Mouse (Mus musculus): ENCODE results near the gene Htra3.

Gene Htra3

DNA sequence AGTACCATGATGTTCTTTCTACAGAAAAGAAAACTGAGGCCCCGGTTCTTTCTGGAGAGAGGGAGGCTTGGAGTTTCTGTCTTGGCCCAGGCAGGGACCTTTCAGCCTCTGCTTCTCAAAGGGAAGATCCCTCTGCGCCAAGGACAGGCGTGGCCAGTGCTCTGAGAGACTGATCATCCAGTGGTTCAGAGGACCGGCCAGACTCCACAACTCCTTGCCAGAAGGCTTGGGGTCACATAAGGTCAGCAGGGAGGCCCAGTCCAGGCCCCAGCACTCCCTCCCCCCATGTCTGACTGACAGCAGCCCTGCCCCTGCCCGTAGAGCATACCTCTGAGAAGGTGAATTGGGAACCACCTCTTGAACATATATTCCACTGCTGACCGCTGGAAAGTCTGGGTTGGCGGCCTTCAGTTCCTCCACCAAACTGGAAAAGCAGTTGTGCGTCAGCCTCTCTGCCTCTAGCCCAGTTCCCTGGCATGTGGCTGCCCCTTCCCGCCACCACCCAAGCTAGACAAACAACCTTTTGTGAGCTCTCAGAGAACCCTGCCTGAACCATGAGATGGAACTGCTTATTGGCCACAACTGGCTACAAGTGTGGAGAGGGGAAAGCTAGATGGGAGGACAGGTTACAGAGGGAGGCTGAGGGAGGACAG, 25.7 kb downstream of the Htra3 start:
- no peak for DNase-seq (ENCODE audit: low spot score)

DNA sequence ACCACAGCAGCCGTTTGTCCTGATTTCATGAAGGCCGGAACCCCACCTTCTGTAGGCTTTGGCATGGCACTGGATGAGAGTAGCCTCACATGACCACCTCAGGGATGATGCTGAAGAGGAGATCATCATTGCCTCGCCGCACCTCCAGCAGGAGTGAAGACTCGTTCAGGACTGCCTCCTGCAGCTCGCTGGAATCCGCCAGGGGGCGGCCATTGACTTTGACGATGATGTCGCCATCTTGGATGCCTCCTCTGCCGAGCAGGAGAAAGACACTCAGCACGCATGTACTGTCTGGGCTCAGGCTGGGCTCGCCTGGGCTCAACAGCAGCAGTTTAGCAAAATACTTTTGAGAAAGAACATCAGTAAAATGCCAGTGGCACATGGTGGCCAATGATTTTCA, 26.7 kb downstream of the Htra3 start:
- no peak for DNase-seq (ENCODE audit: low spot score)

DNA sequence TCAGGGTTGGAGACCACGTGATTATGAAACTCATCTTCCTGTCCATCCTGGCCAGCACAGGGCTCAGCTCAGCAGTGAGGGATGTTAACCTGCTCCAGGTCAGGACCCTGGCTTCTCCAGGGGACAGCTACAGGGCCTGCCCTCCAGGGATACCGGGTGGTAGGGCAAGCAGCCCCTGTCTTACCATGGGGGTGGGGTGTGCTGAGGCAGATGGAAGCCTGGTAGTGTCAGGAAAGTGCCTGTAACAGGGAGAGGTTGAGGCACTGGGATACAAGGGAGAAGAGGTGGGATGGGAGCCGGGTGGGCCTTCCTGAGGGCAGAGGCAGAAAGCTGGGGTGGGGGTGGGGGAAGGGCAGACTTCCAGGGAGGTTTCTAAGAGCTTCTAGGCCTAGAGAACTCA, 27.3 kb downstream of the Htra3 start:
- DNase-seq (ENCODE audit: low spot score): no peak

DNA sequence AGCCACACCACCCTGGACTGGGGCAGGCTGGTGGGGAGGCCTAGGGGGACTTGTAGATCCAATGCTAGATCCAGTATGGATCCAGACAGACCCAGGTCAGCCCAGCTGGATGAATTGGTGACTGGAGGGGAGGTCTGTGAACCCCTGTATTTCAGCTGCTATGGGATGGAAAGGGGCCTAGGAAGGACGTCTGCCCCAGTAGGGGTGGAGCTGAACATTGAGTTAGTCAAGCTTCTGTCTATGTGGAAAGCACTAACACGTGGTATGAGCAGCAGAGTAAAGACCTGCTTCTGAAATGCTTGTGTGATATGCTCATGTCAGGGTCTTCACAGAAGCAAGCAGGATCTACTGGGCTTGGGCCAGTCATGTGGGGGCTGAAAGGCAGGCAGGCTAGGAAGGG, 31.4 kb downstream of the Htra3 start:
- DNase-seq (ENCODE audit: low spot score): no peak

DNA sequence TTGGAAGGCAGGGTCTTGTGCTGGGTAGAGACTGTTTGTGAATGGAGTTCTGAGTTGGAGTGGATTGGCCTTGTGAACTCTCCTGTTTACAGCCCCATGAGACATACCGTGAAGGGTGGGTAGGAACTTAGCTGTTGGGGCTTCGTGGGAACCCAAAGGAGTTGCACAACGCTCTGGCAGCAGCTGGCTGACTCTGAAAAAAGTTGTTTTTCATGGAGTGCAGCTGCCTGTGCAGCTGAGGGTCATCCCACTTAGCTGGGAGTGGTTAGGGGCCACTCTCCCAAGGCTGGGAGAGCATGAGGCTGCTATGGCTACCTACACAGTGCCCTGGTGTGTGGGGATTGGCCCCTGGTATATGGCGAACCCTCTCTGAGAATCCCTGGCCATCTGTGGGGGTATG, 32.0 kb downstream of the Htra3 start:
- DNase-seq (ENCODE audit: low spot score): no peak

DNA sequence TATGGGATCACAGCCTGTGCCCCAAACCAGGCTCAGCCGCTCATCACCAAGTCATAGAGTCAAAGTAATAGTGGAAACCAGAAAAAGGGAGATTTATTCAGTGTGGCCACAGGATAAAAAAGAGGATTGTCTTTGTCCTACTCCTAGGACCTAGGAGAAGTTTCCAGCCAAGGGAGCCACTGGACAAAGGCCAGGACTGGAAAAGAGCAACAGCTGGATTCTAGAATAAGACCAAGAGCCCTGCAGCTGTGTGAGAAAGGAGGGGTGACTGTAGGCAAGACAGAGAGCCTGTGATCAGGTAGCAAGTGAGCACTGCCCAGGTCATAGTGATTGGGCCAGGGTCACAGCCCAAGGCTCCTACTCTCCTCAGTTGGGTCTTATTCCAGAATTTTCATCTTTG, 32.7 kb downstream of the Htra3 start:
- no peak for DNase-seq (ENCODE audit: low spot score)

DNA sequence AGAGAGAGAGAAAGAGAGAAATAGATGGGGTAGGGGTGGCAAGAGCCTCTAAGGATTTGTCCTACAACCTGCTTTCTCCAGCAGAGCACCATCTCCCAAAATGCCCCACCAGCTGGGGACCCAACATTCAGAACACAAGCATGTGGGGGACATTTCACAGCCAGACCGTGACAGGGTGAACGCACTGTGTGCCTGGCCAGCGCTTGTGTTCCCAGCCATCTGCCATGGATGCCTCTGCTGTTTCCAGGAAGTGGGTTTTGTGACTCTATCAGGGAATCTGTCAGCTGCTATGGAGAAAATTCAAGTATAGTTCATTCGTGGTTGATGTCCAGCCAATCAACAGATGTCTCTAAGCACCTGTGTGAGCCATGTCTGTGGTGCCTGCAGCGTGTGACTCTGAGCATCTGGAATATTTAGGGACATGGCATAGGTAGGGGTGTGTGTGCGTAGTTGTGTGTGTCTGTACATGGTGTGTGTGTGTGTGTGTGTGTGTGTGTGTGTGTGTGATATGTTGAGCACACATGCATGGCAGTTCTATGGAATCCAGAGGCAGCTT, 33.6 kb downstream of the Htra3 start:
- DNase-seq (ENCODE audit: low spot score): peak; percentile 44

DNA sequence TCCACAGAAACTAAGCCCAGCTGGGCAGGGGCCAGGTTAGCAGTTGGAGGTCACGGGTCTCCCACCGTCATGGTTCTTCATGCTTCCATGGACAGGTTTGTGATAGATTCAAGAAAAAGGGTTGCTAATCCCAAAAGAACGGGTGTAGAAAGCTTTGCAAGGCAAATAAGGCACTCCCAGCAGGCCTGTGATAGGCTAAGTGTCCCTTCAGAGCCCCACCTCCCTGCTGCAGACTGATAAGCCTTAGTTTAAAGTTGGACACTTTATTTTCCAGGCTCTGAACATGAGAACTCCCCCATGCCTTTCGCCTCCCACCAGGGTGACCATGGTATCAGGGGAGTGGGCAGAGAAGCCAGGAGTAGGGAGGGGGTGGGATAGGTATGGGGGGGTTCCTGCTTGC, 35.5 kb downstream of the Htra3 start:
- no peak for DNase-seq (ENCODE audit: low spot score)

DNA sequence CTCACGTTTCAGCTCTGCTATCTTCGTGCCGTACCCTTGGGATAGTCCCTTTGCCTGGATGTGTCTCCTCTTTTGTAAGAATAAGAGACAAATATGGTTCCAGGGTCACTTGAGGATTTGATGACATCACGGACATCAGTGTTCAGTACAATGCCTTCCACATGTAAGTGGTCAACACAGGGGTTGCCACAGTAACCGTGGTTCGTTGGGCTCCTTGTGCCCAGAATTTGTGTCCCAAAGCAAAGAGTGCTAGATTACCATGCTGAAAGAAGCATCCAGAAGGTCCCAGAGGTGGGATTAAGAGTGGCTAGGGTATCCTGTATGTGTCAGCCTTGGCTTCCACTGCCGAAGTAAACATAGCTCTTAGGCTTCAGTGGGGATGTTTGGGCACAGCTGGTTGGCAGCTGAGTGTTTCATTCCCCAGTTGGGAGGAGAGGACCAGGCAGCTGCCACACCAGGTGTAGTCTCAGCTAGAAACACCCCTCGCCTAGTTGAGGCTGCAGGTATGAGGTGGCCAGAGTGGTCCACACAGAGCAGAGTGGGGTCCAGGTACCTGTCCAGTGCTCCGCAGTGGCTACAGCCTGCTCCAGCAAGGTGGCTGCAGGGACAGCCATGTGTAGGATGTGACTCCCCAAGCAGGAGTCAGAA, 36.1 kb downstream of the Htra3 start:
- no peak for DNase-seq (ENCODE audit: low spot score)

DNA sequence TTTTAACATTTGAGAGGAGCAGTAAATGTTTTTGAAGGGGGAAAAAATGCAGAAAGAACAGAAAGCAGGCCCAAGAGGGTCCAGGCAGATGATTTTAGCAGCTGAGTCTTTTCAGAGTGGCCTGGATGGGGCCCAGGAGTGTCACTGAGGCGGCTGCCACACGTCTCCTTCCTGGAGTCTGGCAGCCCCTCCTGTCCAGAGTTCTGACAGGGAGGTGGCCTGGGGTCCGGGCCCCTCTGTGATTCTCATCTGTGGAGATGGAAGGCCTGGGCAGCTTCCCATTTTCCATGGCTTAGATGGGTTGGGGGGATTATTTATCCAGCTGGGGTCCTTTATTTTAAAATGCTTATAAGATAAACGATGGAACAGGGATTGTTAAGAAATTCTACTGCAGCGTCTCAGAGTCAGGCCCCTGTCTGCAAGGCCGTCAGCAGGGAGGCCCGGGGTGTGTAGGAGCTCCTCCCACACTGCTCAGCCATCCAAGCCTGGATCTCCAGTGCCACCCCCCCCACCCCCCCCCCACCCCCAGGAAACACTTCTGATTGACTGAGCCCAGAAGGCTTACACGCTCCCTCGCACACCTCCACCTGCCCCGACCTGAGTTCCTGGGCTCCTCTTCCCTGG, 37.5 kb downstream of the Htra3 start:
- DNase-seq (ENCODE audit: low spot score): no peak

DNA sequence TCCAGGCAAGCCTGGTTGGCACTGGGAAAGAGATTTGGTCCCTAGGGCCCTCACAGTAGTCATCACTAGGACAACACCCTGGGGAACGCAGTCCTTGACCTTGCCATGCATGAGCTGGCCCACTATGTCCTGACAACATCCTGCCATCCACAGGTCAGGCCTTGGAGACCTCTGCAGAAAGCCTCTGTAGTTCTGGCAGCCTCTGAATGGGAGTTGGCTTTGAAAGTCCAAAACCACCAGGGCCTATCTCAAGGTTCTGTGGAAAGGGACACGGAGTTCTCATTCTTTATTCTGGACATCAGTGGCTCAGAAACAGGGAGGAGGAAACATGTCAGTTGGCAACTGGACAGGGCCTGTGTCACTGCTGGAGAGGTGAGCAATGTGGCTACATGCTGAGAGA, 43.6 kb downstream of the Htra3 start:
- no peak for DNase-seq (ENCODE audit: low spot score)

DNA sequence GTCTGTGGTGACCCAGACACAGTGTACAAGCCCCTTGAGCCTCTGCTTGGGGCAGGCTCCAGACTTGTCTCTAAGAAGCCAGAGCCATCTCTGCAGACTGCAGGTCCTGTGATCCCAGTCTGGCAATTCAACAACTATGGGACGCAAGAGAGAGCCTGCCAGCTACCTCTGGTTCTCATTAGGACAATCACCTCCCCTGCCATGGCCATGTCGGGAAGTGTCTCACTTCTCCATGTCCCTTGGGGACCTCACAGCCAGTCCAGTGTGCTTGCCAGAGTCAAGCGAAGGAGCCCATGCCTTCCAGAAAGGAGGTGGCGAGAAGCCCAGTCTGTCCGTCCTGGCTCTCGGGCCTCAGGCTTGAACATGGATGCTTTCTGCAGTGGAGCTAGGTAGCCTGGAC, 46.7 kb downstream of the Htra3 start:
- DNase-seq (ENCODE audit: low spot score): no peak

DNA sequence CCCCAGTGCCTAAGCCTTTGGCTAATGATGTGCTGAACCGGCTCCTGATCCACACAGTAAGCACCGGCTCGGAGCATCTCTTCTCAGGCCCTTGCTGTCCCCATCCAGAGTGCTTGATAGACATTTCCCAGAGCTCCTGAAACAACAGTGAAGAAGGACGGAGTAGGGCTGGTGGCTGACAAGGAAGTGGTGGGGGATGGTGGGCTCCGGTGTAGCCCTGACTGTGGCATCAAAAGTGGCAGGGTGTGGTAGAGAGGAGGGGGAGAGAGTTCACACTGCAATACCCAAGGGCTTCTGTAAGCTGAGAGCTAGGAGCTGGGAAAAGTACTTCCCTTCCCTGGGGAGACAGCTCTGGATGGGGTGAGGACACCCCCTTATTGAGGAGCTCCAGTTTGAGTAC, 47.8 kb downstream of the Htra3 start:
- DNase-seq (ENCODE audit: low spot score): no peak

DNA sequence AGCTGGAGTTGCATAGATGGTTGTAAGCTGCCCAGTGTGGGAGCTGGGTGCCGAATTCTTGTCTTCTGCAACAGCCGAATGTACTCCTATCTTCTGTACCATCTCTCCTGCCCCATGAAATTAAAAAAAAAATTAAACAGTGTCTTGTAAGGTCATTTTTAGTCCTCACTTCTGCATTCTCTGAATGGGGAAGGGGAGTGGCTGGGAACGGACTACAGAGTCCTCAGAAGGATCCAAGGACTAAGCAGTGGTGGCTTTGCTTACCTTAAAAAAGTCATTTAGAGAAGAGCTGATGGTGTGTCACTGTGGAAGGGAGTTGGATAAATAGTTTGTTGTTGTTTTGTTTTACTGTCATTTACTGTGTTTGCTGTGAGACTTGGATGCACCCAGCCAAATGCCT, 48.4 kb downstream of the Htra3 start:
- no peak for DNase-seq (ENCODE audit: low spot score)

DNA sequence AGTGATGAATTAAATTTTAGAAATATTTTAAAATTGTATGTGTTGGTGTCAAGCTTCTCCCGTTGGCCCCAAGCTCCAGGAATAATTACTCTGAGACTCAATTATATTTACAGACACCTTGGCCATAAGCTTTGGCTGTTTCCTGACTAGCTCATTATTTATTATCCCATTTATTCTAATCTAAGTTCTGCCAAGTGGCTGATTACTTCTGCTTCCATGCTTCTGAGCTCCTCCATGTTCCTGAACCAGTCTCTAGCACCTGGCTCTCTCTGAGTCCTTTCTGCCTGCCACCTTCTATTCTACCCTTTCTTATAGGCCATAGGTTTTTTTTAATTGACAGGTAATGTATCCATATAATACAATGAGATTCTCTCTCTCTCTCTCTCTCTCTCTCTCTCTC, 48.9 kb downstream of the Htra3 start:
- no peak for DNase-seq (ENCODE audit: low spot score)

DNA sequence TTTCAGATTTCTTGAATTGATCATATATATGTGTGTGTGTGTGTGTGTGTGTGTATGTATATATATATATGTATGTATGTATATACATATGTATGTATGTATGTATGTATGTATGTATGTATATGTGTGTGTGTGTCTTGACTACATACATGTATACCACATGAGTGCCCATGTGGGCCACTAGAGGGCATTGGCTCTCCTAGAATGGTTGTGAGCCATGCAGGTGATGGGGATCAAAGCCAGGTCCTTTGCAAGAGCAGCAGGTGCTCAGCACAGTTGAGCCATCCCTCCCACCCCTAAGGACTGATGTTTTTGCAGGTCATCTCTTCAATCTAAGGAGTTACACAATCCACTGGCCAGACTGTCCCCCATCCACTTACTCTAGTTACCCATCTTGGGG, 50.2 kb downstream of the Htra3 start:
- DNase-seq (ENCODE audit: low spot score): no peak

DNA sequence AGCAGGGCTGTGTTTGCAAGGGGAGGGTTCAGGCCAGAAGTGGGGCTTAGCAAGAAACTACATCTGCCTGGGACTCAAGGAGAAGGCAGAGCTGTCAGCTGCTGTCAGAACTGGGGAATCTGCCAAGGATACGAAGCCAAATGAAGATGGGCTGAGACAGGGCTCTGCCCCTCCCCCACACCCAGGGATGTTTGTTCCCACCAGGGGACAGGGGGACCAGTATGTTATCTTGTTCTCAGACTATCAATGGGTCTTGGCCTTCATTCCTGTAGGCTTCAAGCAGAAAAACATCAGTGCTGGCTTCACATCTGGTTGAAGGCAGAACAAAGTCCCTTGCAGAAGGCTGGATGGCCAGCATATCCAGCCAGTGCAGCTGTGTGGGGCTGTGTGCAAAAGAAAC, 50.9 kb downstream of the Htra3 start:
- DNase-seq (ENCODE audit: low spot score): peak; percentile 72

DNA sequence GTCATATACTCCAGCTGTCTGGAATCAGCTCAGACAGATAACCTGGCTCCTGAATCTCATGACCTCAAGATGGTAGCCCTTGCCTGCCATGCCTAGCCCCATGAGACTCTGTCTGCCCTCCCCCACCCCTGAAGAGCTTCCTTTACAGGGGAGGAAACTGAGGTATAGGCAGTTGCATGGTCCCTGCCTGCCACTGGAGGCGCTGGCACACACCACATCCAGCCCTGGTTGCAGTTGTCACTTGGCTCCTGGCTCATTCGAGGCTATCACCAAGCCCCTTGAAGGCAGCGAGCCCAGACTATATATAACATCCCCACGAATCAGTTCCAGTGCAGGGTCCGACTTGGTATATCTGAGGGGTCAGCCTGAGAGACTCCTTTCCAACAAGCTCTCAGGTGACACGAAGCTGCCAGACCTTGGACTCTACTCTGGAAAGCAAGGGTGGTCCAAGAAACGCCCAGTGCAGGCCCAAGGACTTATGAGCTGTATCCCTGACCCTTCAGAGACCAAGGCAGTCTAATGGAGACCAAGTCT, 52.2 kb downstream of the Htra3 start:
- DNase-seq (ENCODE audit: low spot score): no peak

DNA sequence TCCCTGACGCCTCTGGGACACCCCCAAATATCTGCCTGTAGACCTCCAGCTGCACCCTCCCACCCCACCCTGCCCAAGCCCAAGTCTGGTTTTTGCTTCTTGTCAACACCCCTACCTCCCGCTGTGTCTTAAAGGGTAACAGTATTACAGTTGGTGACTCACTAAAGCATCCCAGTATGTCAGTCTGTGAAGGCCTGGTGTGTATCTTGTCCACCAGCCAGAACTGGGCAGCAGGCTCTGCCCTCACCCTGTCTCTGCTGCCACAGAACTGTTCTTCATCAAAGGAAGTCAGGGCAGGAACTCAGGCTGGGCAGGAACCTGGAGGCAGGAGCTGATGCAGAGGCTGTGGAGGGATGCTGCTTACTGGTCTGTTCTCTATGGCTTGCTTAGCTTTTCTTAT, 53.2 kb downstream of the Htra3 start:
- DNase-seq (ENCODE audit: low spot score): no peak

DNA sequence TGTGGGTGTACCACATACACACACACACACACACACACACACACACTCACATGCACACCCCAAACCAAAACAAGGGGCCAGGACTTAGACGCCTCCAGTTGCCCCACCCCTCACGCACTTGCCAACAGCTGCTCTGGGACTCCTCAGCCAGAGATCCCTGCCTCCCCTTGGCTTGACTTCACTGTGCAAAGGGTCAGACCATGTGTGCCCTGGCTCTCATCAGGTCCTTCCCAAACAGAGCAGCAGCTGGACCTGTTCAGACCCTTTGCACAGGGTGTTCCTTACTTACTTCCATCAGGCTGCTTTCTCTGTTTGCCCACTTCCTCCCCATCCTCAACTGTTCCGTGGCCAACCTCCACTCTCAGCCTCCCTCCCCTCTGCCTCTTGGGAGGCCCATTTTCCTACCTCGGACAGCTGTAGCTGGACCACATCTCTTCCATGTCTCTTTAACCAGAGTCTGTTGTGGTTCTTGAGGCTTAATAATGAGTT, 54.8 kb downstream of the Htra3 start:
- DNase-seq (ENCODE audit: low spot score): no peak

DNA sequence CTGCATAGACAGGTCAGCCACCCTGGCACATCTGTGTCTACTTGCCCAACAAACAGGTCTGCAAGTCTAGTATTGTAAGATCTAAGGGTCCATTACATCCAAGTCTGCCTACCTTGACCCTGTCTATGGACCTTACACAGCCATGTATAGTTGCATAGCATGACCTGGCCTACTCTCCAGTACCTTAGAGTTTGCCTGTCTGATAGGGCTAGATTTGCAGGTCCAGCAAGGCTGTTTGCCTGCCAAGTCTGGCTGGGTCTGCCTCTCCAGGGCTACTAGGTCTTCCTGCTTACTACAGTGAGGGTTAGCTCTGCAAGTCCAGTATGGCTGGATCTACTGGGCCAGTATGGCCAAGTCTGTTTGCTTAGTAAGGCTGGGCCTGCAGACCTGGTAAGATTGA, 55.8 kb downstream of the Htra3 start:
- no peak for DNase-seq (ENCODE audit: low spot score)

DNA sequence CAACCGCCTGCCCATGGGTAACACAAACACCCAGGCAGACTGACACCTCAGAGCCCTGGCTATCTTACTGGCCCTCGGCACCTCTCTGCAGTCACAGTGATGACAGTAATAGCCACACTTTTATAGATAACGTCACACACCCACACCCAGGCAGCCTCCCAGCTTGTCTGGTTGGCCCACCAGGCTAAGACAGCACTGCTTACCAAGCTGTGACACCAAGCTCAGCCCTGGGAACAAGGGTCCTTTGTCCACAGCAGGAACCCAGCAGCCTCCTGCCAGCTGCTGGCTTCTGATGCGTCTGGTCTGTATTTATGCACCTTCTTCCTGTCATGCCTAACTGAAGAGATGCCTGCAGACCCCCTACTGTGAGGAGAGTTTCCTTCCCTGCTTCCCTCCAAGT, 58.5 kb downstream of the Htra3 start:
- peak; percentile 38 for DNase-seq (ENCODE audit: low spot score)

DNA sequence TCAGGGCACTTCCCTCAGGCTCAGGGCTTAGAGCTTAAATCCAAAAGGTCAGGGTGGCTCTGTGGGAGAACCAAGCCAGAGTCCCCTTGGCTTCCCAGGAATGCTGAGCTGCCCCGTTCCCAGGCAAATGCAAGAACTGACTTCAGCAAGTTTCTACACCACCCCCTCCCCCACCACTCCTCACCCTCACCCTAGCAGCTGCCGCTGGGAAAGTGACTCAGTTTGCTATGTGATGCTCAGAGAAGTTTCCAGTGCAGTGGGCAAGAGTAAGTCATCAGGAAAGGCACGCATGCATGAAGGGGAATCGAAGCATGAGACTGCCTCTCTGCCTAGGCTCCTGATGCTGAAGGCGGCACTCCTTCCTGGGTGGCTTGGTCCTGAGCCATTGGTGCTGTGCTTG, 62.6 kb downstream of the Htra3 start:
- no peak for DNase-seq (ENCODE audit: low spot score)
